Mouse (Mus musculus) megakaryocyte-erythroid progenitor cell, adult 5-6 weeks (primary cell): ENCODE measurements around the gene Xab2. TPM values are rescaled to one million over a fixed set of nuclear protein-coding genes. Genes with fewer than 3 reads are reported as not detected.

ENCODE experiments used
- ATAC-seq: replicated peaks from 2 replicates; pipeline ENCODE4 v1.8.0; 2016; ENCODE audit warnings: mild to moderate bottlenecking, inconsistent platforms; ENCODE audit not compliant: severe bottlenecking, poor library complexity, low FRiP score, low TSS enrichment
- total RNA-seq, 2 experiments: library from RNA; stranded (forward) in 1 of 2; stranded (reverse) in 1 of 2; fragments of 200-1000, 215-1000 nt in 1 of 2; fragments of >200 nt in 1 of 2; fragmentation: Nextera tagmentation in 1 of 2; gene quantifications; 2 replicates each; pipeline ENCODE4 v1.2.3; 2014 to 2017

Xab2 gene
- 45.6 and 55.5 TPM in 2 replicates for total RNA-seq (2014; fragmentation: Nextera tagmentation)
- total RNA-seq (2017): 44.9 and 53.9 TPM in 2 replicates

DNA sequence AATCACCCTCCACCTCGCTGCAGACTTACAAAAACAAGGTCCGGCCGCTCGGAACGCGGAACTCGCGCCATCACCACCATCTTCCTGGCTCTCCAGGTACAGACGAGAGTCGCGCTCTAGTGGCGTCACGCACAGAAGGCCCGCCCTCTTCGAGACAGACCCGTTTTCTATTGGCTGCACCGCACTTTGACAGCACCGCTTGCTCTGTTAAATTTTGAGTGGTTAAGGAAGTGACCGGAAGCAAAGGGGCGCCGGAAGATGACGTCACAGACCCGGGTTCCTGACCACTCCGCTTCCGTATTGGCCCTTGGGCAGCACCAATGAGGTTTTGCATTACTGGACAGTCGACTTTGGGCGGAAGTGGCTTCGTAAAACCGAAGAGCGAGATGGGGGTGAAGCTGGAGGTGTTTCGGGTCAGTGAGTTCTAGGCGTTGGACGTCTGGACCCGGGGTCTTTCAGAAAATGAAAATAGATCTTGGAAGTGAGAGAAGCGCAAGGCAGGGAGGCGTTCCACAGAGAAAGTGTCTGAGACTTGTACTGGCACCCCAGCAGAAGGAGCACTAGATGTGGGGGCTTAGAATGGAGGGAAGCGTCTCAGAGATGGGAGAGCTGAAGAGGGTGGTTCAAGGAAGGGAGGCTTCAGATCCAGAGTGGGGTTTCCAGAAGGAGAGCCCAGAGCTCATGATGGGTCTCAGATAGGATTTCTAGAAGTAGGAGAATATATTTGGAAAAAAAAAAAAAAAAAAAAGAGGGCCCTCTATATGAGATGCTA, at the start of gene Xab2, which contains the start of gene Pet100:
Xab2 (minus strand) TSS at position 118 of the 772 bp plus-strand sequence.
Pet100 (plus strand) TSS at position 350 of the 772 bp plus-strand sequence.
- ATAC-seq: peak; percentile 93

DNA sequence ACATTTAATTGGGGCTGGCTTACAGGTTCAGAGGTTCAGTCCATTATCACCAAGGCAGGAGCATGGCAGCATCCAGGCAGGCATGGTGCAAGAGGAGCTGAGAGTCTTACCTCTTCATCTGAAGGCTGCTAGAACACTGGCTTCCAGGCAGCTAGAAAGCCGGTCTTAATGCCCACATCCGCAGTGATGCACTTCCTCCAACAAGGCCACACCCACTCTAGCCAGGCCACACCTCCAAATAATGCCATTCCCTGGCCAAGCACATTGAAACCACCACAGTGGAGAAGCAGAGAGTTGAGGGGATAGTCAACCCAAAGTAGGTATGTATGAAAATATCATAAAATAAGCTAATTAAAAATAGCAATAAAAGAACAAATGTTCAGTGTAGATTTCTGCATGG, 49.3 kb upstream of the Xab2 start:
- no peak for ATAC-seq

DNA sequence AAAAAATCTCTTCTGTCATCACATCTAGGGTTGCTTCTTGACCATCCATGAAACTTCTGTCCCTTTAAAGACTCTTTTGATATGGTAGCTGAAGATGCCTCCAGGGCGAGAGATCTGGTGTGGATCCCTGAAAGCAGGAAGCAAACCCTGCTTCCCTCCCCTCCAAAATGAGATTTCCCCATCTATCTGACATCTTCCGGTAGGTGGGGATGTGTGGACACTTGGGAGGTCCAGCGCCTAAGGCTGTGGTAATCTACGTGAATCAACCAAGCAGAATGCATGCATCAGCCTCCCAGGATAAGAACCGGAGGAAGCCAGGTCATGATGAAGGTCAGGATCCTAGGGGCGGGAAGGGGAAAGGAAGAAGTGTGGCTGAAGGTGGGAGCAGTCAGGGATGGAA, 44.4 kb upstream of the Xab2 start, which contains the start of gene Mcemp1:
Mcemp1 (plus strand) TSS at position 248 of the 400 bp plus-strand sequence.
- no peak for ATAC-seq

DNA sequence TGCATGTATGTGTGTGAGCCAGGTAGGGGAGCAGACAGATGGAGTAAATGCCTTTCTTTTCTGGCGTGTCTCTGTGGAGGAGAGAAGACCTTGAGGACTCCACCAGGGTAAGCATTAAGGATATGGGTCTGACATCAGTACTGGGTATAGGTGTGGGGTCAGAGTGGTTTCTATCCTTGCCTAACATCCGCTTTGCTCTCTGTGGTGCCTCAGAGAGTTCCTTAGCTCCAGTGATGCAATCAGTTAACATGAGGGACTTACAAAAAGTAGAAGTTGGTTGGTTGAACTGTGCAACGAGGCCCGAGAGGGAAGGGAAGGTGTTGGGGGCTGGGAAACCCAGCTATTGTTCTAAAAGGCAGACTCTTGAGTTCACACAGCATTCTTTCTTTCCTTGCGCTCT, 43.3 kb upstream of the Xab2 start:
- no peak for ATAC-seq

DNA sequence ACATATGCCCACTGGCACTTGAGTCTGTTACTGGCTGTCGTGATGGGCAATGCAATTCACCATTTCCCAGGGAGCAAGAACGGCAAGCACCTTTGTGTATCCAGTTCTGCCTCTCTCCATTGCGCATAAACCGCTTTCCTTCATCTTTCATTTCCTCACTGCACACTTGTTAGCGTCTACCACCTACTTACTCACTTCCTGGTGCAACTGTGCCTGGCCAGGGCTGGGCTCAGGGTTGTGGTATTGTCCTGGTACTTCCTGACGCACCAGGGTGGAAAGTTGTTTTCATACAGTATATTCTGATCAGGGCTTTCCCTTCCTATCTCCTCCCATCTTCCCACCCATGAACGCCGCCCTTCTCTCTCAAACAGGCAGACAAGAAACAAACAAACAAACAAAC, 39.8 kb upstream of the Xab2 start:
- ATAC-seq: no peak

DNA sequence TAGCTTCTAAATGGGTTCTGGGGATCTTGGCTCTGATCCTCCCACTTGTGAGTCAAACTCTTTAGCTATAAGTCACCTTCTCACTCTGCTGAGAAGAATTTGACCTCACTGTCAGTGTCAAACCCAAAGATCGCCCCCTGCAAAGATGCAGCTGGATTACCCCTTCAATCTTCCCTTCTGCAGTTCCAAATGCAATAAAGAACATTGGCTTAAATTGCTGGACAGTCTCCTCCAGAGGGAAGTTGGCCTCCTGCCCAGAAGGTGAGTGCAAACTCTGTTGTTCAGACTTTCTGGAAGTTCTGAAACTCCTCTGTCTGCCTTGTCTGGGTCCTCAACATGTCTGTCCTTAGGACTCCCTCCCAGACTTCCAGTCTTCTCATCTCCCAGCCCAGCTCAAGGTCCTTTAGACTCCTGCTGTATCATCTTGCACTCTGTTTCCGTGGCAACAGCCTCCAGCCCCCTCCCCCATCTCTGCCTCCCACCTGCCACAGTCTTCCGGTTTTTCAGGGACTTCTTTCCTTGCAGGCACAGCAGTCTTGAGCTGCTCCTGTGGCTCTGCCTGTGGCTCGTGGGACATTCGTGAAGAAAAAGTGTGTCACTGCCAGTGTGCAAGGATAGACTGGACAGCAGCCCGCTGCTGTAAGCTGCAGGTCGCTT, 35.7 kb upstream of the Xab2 start:
- no peak for ATAC-seq

DNA sequence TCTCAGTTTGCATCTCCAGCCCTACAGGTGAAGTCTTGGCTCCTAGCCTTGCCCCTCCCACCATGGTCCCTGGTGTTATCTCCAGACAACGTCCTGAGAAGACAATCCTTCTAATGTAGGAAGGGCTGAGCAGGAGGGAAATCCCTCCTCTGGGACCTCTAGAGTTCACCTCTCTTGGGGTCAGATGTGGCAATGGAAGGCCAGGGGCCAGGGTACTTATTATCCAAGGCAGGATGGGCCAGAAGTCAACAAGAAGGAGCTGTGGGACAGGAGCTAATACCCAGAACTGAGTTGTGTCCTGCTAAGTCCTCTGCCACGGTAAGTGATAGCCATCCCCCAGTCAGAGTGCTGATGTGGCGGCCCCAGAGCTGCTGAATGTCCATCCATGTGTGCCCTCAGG, 34.4 kb upstream of the Xab2 start, which contains the start of gene Retn:
Retn (plus strand) TSS at position 245 of the 400 bp plus-strand sequence.
- ATAC-seq: no peak

DNA sequence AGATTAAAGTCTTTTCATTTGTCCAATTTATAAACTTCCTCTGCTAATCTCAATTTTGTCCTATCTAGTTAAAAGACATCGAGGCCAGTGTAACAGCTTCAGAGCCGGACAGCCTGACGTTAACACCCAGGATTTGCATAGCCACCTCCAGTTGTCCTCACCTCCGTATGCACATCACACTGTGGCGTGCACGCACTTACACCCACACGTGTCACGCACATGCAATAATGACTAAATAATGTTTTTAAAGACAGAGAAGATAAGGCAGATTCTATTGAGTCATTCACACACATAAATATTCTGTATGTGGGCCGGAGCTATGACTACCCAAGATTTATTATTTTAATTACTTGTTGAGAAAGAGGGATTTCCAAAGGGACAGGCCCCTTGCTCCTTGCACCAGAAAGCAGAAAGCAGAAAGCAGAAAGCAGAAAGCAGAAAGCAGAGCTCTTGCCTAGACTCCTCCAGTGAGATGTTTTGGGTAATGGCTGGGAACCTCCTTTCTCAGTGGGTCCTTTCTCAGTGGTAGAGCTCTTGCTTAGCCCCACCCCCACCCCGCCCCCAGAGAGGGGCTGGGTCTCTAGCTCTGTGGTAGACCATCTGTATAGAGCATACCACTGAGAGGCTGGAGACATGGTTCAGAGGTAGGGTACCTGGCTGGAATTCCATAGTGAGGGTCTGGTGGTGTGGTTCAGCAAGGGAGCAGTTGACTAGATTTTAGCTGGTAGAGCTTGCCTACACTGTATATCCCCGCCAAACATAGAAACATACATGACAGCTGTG, 33.8 kb upstream of the Xab2 start:
- no peak for ATAC-seq

DNA sequence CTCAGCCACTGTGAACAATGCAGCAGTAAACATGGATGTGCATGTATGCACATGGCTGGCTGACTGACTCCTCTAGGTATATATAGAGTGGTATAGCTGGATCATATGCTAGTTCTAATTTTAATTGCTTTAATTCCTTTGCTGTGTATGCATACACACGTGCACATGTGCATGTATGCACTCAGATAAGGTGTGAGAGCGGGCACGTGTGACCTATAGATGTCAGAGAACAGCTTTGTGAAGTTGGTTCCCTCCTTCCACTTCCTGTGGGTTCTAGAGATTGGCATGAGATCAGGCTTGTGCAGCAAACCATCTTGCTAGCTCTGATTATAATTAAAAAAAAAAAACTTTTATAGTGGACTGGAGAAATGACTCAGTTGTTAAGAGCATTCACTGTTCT, 31.7 kb upstream of the Xab2 start:
- peak; percentile 51; the same call in 1 of the 2 replicates for ATAC-seq

DNA sequence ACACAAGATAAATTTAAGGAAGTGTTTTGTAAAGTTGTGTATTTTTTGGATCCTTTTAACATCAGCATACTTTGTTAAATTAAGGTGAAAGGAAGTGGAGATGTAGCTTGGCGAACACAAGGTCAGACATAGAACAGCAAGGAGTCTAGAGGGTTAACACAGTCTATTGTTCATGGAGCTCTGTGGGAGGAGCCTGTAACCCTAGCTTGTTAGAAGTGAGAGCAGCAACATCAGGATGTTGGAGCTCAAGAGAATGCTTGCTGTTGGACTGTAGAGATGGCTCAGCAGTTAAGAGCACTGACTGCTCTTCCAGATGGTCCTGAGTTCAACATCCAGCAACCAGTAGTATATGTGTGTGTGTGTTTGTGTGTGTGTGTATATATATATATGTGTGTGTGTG, 27.9 kb upstream of the Xab2 start:
- ATAC-seq: no peak

DNA sequence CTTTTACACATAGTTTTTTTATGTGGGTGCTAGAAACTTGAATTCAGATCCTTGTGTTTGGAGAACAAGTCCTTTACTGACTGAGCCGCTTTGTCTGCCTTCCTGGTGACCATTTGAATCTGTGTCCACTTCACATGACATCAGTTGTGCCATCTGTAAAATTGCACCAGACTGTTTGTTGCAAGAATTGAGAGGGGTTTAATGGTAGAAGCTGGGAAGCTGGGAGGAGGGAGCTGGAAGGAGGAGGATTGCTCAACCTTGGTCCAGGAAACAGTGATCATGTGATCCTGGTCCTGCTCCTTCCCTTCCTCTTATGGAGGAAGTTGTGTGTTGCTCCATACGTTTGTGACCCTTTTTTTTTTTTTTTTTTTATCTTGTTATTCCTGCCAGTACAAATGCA, 27.2 kb upstream of the Xab2 start:
- ATAC-seq: no peak

DNA sequence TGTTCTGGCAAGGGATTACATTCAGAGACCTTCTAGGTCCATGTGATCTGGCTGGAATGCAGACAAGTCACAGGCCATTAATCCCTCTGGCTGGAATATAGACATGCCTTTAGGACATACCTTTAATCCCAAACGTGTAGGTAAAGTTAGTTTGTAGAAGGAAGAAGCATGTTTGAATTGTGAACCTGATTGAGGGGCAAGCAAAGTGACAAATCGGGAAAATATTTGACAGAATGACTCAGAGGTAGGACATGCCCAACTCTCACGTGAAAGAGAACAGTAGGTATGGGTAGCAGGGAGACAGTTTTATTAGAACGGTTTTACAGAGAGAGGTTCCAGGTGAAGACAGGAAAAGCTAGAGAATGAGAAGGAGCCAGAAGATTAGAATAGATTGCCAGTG, 26.4 kb upstream of the Xab2 start:
- ATAC-seq: no peak

DNA sequence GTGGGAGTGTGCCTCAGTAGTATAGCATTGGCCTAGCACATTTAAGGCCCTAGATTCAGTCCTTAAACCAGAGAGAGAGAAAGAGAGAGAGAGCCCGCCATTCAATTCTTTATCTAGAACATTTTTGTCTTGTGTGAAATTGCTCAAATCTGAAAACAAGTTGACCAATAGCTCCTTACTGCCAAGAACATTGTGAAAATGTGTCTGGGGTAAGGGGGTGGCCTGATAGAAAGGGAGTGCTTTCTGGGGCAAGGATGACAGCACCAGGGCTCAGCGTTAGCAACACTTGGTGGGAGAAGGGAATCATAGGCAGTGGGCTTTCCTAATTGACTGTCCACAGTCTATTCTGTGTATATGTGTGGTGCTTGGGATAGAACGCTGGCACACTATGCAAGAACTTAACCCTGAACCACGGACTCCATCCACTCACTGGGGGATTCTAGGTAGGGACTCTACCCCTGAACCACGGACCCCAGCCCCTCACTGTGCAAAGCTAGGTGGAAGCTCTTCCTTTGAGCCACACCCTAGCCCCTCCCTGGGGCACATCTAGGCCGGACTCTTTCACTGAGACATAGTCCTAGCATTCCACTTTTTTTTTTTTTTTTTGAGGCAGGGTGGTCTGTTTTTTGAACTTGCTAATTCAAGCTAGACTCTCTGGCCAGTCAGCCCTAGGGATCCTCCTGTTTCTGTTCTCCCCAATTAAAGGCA, 25.9 kb upstream of the Xab2 start:
- ATAC-seq: no peak

DNA sequence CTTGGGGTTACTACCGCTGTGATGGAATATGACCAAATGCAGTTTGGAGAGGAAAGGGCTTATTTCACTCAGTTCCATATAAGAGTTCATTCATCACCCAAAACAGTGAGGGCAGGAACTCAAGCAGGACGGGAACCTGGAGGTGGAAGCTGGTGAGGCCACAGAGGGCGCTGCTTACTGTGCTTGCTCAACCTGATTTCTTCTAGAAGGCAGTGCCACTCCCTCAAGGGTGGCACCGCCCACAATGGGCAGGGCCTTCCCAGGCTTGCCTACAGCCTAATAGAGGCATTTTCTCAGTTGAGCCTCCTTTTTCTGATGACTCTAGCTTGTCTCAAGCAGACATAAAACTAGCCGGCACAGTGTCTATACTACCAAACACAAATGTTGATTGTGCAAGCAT, 24.7 kb upstream of the Xab2 start:
- peak; percentile 99 for ATAC-seq

DNA sequence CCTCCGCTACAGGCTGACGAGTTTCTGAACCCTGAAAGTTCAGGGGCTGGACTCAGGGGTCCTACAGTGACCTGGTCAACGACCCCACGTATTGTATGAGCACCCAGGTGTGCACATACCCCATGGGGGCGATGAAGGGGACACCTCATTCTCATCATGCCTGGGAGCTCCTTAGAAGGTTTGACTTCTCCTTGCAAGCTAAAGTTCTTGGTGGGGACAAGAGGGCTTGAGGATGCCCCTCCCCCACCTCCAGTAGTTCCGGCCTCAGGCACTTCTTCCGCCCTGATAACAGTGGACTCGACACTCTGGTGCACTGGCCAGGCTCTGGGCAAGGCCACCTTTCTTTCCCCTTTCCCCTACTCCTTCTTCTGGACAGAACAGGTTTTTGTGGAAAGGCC, 10.4 kb upstream of the Xab2 start:
- ATAC-seq: peak; percentile 52

DNA sequence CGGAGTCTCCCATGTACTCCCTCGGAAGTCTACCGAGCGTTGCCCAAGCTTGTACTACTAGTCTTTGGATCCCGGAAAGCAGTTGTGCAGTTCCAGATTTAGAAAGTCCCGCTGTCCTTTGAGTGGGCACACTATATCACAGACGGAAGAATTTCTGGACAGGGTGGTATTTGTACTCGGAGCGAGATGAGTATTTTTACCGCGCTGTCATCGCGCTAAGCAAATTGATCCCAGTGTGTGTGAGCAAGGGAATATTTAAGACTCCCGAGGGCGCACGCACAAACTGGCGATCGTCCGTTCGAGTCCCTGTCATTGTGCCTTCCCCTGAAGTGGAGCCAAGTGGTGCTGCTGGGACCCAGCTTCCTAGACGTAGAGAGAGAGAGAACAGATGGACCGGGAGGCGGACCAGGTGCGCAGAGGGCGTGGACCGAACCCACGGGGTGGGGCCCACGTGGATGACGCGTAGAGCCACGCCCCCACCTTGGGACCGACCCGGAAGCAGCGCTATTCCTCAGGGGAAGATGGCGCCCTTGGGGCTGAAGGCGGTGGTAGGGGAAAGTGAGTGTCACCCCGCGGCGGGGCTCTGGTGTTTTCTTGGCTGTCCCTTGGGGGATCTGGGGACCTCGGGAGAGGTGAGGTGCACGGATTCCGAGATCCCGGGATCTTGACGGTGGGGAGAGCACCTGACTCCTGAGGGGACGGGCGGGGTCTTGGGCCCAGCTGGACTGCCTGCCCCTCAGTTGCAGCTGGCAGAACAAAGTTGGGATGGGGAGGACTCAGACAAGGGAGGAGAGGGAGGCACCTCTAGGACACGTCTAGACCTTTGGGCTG, 9.7 kb upstream of the Xab2 start, which contains the start of gene Stxbp2:
Stxbp2 (plus strand) TSS at position 309 of the 831 bp plus-strand sequence.
- peak; percentile 94 for ATAC-seq

DNA sequence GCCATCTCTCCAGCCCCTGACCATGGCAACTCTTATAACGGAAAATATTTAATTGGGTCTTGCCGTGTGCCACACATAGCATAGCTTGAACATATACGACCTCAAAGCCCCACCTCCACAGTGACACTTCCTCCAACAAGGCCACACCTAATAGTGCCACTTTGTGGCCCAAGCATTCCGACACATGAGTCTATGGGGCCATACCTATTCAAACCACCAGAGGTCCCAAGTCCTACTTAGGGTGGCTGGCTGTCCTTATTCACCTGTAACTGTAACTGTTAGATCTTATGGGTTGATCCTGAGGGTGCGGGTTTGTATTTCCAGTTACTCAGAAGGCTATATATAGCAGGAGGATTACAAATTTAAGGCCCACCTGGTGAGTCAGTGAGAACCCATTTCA, 6.9 kb upstream of the Xab2 start:
- peak; percentile 58 for ATAC-seq

DNA sequence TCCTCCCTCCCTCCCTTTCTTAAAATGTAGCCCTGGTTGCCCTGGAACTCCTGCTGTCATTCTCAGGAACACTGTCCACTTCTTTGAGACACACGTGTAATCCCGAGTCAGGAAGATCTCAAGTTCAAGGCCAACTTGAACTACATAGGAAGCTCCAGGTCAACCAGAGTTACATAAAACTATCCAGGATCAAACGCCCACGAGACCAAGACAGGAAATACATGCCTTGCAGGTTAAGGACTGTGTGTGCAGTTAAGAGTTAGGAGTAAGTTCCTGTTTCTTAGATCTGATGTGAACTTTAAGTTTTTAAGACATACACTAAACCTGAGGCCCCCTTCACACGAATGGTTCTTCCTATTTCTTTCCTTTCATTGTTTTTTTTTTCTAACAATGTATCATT, 5.9 kb upstream of the Xab2 start:
- no peak for ATAC-seq

DNA sequence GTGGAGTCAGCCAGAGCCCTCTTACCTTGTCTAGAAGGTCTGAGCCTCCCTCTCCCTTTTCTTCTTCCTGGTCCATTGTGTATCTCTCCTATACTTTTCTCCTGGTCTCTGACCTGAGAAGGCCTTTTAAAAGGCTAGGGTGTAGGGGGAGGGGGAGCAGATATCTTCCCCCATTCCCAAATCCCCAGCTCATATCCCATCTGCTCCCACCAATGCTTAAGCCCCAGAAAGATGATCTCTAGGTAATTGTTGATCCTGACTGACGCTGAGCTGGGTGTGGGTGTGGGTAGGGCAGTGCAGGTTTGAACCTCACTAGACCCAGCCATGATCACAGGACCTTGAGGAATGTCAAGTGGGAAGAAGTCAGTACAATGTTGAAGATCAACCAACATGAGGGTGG, 4.3 kb upstream of the Xab2 start, which contains the start of gene Pcp2:
Pcp2 (minus strand) TSS at position 101 of the 400 bp plus-strand sequence.
- ATAC-seq: no peak
